Mouse (Mus musculus) MEL-GATA-1-ER (cell line): ENCODE results near the gene Sbf1.

Experiments used
- DNase-seq: peaks from one replicate; pipeline ENCODE4 v3.0.0-alpha.2; 2012; ENCODE audit warnings: low read depth; ENCODE audit errors: extremely low read depth

Sbf1 gene

GRCm38 (mm10) chr15:89285004-89285403, 30.1 kb downstream of the Sbf1 start:
- peak; percentile 47 for DNase-seq

GRCm38 (mm10) chr15:89284094-89284493, 31.0 kb downstream of the Sbf1 start:
- no peak for DNase-seq

- DNase-seq, result no peak
These were observed 32.6 kb downstream of the Sbf1 start for GRCm38 (mm10) chr15:89282546-89282945.

- DNase-seq, result no peak
These were observed 37.7 kb downstream of the Sbf1 start for GRCm38 (mm10) chr15:89277366-89277765.

GRCm38 (mm10) chr15:89275497-89275896, 39.6 kb downstream of the Sbf1 start:
- no peak for DNase-seq

GRCm38 (mm10) chr15:89264485-89264884, 50.6 kb downstream of the Sbf1 start:
- DNase-seq, result no peak

GRCm38 (mm10) chr15:89258997-89259396, 56.1 kb downstream of the Sbf1 start:
- no peak for DNase-seq

GRCm38 (mm10) chr15:89255330-89255729, 59.8 kb downstream of the Sbf1 start:
- no peak for DNase-seq

GRCm38 (mm10) chr15:89249063-89249462, 66.0 kb downstream of the Sbf1 start:
- DNase-seq, result no peak

GRCm38 (mm10) chr15:89241025-89241424, 74.1 kb downstream of the Sbf1 start:
- no peak for DNase-seq

GRCm38 (mm10) chr15:89239751-89240392, 75.2 kb downstream of the Sbf1 start:
- peak; percentile 71 for DNase-seq
